Mouse (Mus musculus) heart, embryonic 11.5 days (tissue): ENCODE measurements around the gene Armc5. TPM values are rescaled to one million over a fixed set of nuclear protein-coding genes. Genes with fewer than 3 reads are reported as not detected.

Experiments used
- ATAC-seq: fragments of 200-750 bp; cut with Nextera tagmentation; replicated peaks from 2 replicates; pipeline ENCODE4 v1.8.0; 2017; ENCODE audit warnings: moderate library complexity; ENCODE audit not compliant: insufficient number of reproducible peaks, low FRiP score, low TSS enrichment
- H3K27ac ChIP-seq: fragments of 300-500 bp; sonication (generic); 2 replicates; pipeline ENCODE4 v1.5.1; 2014; ENCODE audit warnings: mild to moderate bottlenecking, low read depth, low read length
- H3K27me3 ChIP-seq: fragments of 300-500 bp; sonication (generic); 2 replicates; pipeline ENCODE4 v1.6.1; 2014; ENCODE audit warnings: mild to moderate bottlenecking, low read length, mixed read lengths; ENCODE audit not compliant: control insufficient read depth, insufficient read depth
- H3K36me3 ChIP-seq: fragments of 300-500 bp; sonication (generic); 2 replicates; pipeline ENCODE4 v1.6.1; 2014; ENCODE audit warnings: mild to moderate bottlenecking, low read length, moderate library complexity, mixed read lengths; ENCODE audit not compliant: control insufficient read depth, insufficient read depth
- H3K4me1 ChIP-seq: fragments of 300-500 bp; sonication (generic); 2 replicates; pipeline ENCODE4 v1.6.1; 2014; ENCODE audit warnings: low read length; ENCODE audit not compliant: control insufficient read depth, insufficient read depth
- H3K4me2 ChIP-seq: fragments of 300-500 bp; sonication (generic); 2 replicates; pipeline ENCODE4 v1.6.1; 2014; ENCODE audit warnings: mild to moderate bottlenecking, moderate library complexity
- H3K4me3 ChIP-seq: fragments of 300-500 bp; sonication (generic); 2 replicates; pipeline ENCODE4 v1.5.1; 2014; ENCODE audit warnings: low read depth, low read length
- H3K9ac ChIP-seq: fragments of 300-500 bp; sonication (generic); 2 replicates; pipeline ENCODE4 v1.6.1; 2014; ENCODE audit warnings: mild to moderate bottlenecking, low read depth, low read length, moderate library complexity
- H3K9me3 ChIP-seq: fragments of 300-500 bp; sonication (generic); replicated peaks from 2 replicates; pipeline ENCODE4 v1.6.1; 2016; ENCODE audit warnings: low read length; ENCODE audit not compliant: control insufficient read depth
- WGBS: fragments of 180-500 bp; shearing (Covaris S2); extraction: QIAGEN DNeasy Blood & Tissue Kit; methylation state at CpG from one replicate; pipeline ENCODE4 v1.1.7; 2014; ENCODE audit not compliant: insufficient replicate concordance; 5-methylcytosine and 5-hydroxymethylcytosine counted together
- polyA plus RNA-seq: library from polyadenylated mRNA; unstranded; fragments of >200 nt; fragmentation: Nextera tagmentation; extraction: Ambion mirVana; gene quantifications from 2 replicates; pipeline ENCODE4 v1.2.1, GENCODE M21; 2014

Gene Armc5
- polyA plus RNA-seq, 1 experiment from 2014 or later = 7.7 TPM

GRCm38 (mm10) chr7:128220936-128221335 is 16.2 kb upstream of the Armc5 start:
- Histone ChIP-seq H3K4me1 (no peaks in the 10 kb centered on the region), H3K9ac (no peak overlapping the region), H3K27ac (no peak overlapping the region), H3K36me3 (no peaks in the 10 kb centered on the region), H3K4me3 (no peak overlapping the region), H3K9me3 (no peaks in the 10 kb centered on the region), H3K4me2 (no peak overlapping the region), H3K27me3 (no peaks in the 10 kb centered on the region)
- ATAC-seq = no peak
- 85% methylated on average over 3 of the region's 3 CpGs for WGBS

- H3K4me1 ChIP-seq = peaks cover 2% of the 10 kb centered on the region; the same call in 1 of the 2 replicates
- H3K9ac ChIP-seq = no peak overlapping the region
- H3K4me3 ChIP-seq = no peak overlapping the region
- H3K9me3 ChIP-seq = no peaks in the 10 kb centered on the region
- H3K27ac ChIP-seq = no peak overlapping the region
- no peaks in the 10 kb centered on the region for H3K27me3 ChIP-seq
- no peaks in the 10 kb centered on the region for H3K36me3 ChIP-seq
- WGBS = 41% methylated on average over 8 of the region's 8 CpGs
- no peak for ATAC-seq
- H3K4me2 ChIP-seq = no peak overlapping the region
These were observed 5.4 kb upstream of the Armc5 start for GRCm38 (mm10) chr7:128231741-128232140.

- no peak for ATAC-seq
- WGBS = 73% methylated on average over 2 of the region's 2 CpGs
- Histone ChIP-seq H3K4me1 (peaks cover 10% of the 10 kb centered on the region), H3K9me3 (no peaks in the 10 kb centered on the region), H3K4me3 (no peak overlapping the region), H3K27me3 (no peaks in the 10 kb centered on the region), H3K27ac (no peak overlapping the region), H3K36me3 (no peaks in the 10 kb centered on the region), H3K4me2 (no peak overlapping the region), H3K9ac (no peak overlapping the region)
These were observed 2.3 kb upstream of the Armc5 start for GRCm38 (mm10) chr7:128234796-128235195.

GRCm38 (mm10) chr7:128235481-128235880 is 1.7 kb upstream of the Armc5 start:
- no peak overlapping the region for H3K9ac ChIP-seq
- H3K4me3 ChIP-seq = no peak overlapping the region
- no peak overlapping the region for H3K4me2 ChIP-seq
- H3K4me1 ChIP-seq = peaks cover 10% of the 10 kb centered on the region
- WGBS = 87% methylated on average over 1 of the region's 1 CpGs
- no peak for ATAC-seq
- H3K36me3 ChIP-seq = peaks cover 5% of the 10 kb centered on the region
- no peaks in the 10 kb centered on the region for H3K27me3 ChIP-seq
- H3K27ac ChIP-seq = no peak overlapping the region
- H3K9me3 ChIP-seq = no peaks in the 10 kb centered on the region

- Histone ChIP-seq H3K4me1 (peaks cover 10% of the 10 kb centered on the region), H3K36me3 (peaks cover 8% of the 10 kb centered on the region), H3K4me2 (no peak overlapping the region), H3K27me3 (no peaks in the 10 kb centered on the region), H3K4me3 (peak overlapping the region; percentile 76; the same call in 1 of the 2 replicates), H3K27ac (peak overlapping the region; percentile 98; the same call in 1 of the 2 replicates), H3K9ac (no peak overlapping the region), H3K9me3 (no peaks in the 10 kb centered on the region)
- WGBS = 89% methylated on average over 13 of the region's 13 CpGs
- ATAC-seq = no peak
These were observed 716 bp upstream of the Armc5 start for GRCm38 (mm10) chr7:128236426-128236825.

GRCm38 (mm10) chr7:128237593-128237926 is 418 bp downstream of the Armc5 start:
- peak overlapping the region; percentile 82 for H3K4me2 ChIP-seq

GRCm38 (mm10) chr7:128237927-128238778 is 1.0 kb downstream of the Armc5 start, which contains the start of gene 9130023H24Rik:
Gene 9130023H24Rik, minus strand, starts transcription at chr7:128238031.
- WGBS = under 1% methylated on average over 64 of the region's 72 CpGs

More at GRCm38 (mm10) chr7:128237593-128237926, 418 bp downstream of the Armc5 start:
- H3K27me3 ChIP-seq = no peaks in the 10 kb centered on the region
- no peak; the same call in 1 of the 2 replicates for ATAC-seq
- H3K4me3 ChIP-seq = peak overlapping the region; percentile 76
- H3K9ac ChIP-seq = peak overlapping the region; percentile 93
- under 1% methylated on average over 25 of the region's 25 CpGs for WGBS
- H3K4me1 ChIP-seq = peaks cover 10% of the 10 kb centered on the region
- H3K9me3 ChIP-seq = no peaks in the 10 kb centered on the region
- H3K27ac ChIP-seq = peak overlapping the region; percentile 98
- peaks cover 13% of the 10 kb centered on the region for H3K36me3 ChIP-seq

GRCm38 (mm10) chr7:128238991-128239390 is 1.8 kb downstream of the Armc5 start:
- Histone ChIP-seq H3K4me2 (peak overlapping the region; percentile 81), H3K4me1 (peaks cover 10% of the 10 kb centered on the region), H3K4me3 (peak overlapping the region; percentile 76), H3K9ac (peak overlapping the region; percentile 64; the same call in 1 of the 2 replicates), H3K9me3 (no peaks in the 10 kb centered on the region), H3K36me3 (peaks cover 13% of the 10 kb centered on the region), H3K27ac (peak overlapping the region; percentile 88), H3K27me3 (no peaks in the 10 kb centered on the region)
- WGBS = 26% methylated on average over 4 of the region's 4 CpGs
- ATAC-seq = no peak

More at GRCm38 (mm10) chr7:128237927-128238778, 1.0 kb downstream of the Armc5 start, which contains the start of gene 9130023H24Rik:
- Histone ChIP-seq H3K4me3 (peak within 1 kb of the TSS; percentile 76), H3K9me3 (no peaks in the 10 kb centered on the region), H3K27ac (peak within 1 kb of the TSS; percentile 98), H3K4me2 (peak within 1 kb of the TSS; percentile 82), H3K36me3 (peaks cover 13% of the 10 kb centered on the region), H3K27me3 (no peaks in the 10 kb centered on the region), H3K9ac (peak within 1 kb of the TSS; percentile 93), H3K4me1 (peaks cover 10% of the 10 kb centered on the region)
- ATAC-seq = peak; percentile 88
